Mouse (Mus musculus) C2C12 (cell line): Measurements from ENCODE around the gene Klf1.

Experiments used
- CTCF ChIP-seq: IDR thresholded peaks from one replicate; pipeline ENCODE4 v1.5.1; 2011; ENCODE audit not compliant: control insufficient read depth, insufficient read depth, insufficient read length
- MAX ChIP-seq: IDR thresholded peaks from one replicate; pipeline ENCODE4 v1.6.1; 2011; ENCODE audit warnings: mild to moderate bottlenecking, control low read depth
- MYOD1 ChIP-seq: IDR thresholded peaks from one replicate; pipeline ENCODE4 v1.6.1; 2011; ENCODE audit warnings: low read depth; ENCODE audit not compliant: control insufficient read depth, insufficient read length
- USF1 ChIP-seq: IDR thresholded peaks from one replicate; pipeline ENCODE4 v1.6.1; 2011; ENCODE audit warnings: low read depth, mild to moderate bottlenecking, control low read depth, moderate library complexity

DNA sequence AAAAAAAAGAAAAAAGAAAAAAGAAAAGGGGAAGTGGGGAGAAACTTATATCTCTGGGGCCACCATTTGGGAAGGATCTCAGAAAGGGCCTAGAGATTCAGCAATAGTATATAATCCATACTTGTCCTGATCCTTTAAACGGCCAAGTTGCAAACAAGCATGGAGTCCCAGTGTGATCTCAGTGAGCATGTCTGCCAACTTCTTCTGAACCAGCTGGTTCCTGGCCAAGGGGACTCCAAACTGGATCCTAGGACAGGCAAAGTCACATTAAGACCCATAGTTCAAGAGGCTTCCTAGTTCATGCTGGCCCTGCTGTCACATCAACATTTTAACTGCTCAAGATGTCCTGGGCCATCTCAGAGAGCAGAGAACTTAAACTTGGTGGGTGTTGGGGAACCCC lies 12.6 kb upstream of the Klf1 start:
- no peak for TF ChIP-seq CTCF
- no peak for TF ChIP-seq USF1
- no peak for TF ChIP-seq MAX
- no peak for TF ChIP-seq MYOD1
